Mouse (Mus musculus): ENCODE results near the gene Khdc1a.

Gene Khdc1a

GRCm38 (mm10) chr1:21383256-21383655 lies 33.8 kb downstream of the Khdc1a start, which contains the start of gene Khdc1b:
TSS of gene Khdc1b (plus strand) at chr1:21383556.
- DNase-seq (ENCODE audit: extremely low spot score, low read depth, low spot score): no peak

- DNase-seq (ENCODE audit: extremely low spot score, low read depth, low spot score): no peak
Observed at GRCm38 (mm10) chr1:21391138-21391671, 41.8 kb downstream of the Khdc1a start.
